Mouse (Mus musculus) urinary bladder, postnatal 14 days (tissue): ENCODE data around the gene Gfra4.
A peak's percentile ranks its signal among the peaks of the same experiment; 100 is the strongest.

Experiments
- DNase-seq: peaks from one replicate; pipeline ENCODE4 v3.0.0; 2021; ENCODE audit warnings: low spot score

Gene Gfra4

GRCm38 (mm10) chr2:131042988-131043387 lies at the start of gene Gfra4:
TSS of gene Gfra4 (minus strand) at chr2:131043088.
- DNase-seq = no peak

DNA sequence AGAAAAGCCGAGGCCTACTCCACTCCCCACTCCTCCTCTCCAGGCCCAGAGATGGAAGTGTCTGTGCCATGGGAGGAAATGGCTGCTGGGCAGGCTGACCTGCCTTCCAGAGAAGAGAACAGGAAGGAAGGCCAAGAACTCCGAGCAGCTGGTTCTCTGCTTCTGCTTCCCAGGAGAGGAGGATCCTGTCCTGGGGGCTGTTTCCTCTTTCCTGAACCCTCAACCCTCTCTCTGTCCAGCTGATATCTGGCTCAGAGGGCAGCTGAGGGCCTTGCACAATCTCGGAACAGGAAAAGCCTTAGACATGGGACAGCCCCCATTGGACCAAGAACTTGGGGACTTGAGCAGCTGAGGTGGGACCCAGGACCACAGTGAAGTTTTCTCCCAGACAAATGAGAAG lies 48.0 kb upstream of the Gfra4 start:
- DNase-seq = peak; percentile 12

- no peak for DNase-seq
Observed at GRCm38 (mm10) chr2:131089634-131090033, 46.7 kb upstream of the Gfra4 start.

- DNase-seq = no peak
Observed at GRCm38 (mm10) chr2:131088581-131088980, 45.7 kb upstream of the Gfra4 start.

DNA sequence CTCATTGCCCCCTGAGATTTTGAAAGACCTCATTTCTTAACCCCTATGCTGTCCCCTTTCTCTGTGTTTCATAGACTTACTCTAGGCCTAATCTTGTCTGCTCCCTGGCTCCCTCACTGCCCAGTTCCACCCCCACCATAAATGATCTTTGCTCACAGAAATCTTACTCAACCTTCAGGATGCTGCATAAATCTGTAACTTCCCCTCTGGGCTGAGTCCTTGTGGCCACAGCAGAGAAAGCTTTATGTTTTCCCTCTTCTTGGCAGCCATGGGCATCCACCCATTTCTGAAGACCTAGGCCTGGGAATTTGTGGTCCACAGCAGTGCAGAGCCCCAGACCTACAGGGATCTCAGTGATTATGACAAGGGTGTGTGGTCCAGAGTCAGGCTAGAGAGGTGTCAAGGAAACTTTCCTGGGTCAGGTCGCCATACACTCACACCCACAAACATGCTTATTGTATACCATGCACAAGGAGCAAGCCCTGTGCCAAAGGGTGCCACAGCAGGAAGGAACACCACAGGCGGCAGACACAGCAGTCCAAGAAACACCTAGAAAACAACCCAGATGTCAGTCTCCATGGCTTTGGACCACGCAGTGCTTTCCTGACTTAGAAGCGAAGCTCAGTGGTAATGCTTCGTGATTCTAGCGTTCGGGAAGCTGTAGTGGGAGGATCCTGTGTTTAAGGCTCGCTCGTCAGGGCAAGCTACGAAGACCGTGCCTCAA lies 43.9 kb upstream of the Gfra4 start, which contains the start of gene Siglec1:
TSS of gene Siglec1 (minus strand) at position 99 of the 724 bp plus-strand sequence.
- no peak for DNase-seq

DNA sequence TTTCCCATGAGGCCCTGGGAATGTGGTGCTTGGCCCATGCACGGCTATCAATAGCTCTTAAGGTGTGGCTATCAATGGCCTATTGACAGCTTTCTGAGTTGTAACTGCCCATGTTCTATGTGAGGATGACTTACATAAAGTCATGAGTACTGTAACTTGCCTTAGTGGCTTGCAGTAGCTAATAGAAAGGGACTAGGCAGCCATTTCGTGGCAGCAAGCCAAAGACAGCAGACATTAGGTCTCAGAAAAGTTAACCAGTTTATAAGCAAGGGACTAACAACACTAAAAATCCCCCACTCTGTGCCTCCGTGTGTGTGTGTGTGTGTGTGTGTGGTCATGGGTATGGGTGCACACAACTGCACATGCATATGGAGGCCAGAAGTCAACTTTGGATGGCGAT lies 41.3 kb upstream of the Gfra4 start:
- no peak for DNase-seq

DNA sequence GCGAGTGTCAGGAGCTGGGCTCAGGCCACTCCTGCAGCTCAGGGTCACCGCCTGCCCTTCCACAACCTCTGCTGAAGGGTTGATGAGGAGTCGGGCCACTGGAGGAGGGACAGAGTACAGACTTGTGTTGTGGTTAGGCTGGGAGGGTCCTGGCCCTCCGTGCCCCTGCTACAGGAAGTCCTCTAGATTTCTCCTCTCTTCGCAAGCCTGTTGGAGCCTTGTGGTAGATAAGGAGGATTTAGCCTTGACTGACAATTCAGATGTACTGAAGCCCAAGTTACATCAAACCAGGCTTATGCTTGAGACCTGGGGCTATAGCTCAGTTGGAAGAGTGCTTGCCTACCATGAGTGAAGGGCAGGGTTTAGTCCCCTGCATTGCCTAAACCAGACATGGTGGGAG lies 37.6 kb upstream of the Gfra4 start:
- DNase-seq = no peak

- DNase-seq = no peak
Observed at GRCm38 (mm10) chr2:131072536-131072935, 29.6 kb upstream of the Gfra4 start.

- DNase-seq = peak; percentile 70
Observed at GRCm38 (mm10) chr2:131067481-131067880, 24.6 kb upstream of the Gfra4 start.

DNA sequence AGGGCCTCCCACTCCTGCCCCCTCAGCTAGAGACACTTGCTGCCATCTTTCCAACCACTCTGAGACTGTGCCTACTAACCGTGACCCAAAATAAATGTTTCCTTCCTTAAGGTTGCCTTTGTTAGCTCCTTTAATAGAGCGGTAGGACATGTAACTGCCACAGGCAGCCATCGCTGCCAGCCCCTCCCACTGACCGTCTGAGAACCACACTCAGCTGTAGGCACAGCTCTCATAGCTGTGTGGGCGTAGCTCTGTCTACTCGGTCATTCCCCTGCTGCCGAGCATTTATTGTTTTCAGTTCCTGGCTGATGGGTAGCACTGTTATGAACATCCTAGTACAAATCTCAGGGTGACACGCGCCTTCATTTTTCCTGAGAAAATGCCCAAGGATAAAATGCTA lies 23.5 kb upstream of the Gfra4 start:
- DNase-seq = no peak

GRCm38 (mm10) chr2:131063404-131063864 lies 20.5 kb upstream of the Gfra4 start, which contains the start of gene Adam33:
TSS of gene Adam33 (minus strand) at chr2:131063814.
- DNase-seq = peak; percentile 55

- DNase-seq = no peak
Observed at GRCm38 (mm10) chr2:131061607-131062006, 18.7 kb upstream of the Gfra4 start.

GRCm38 (mm10) chr2:131060784-131061183 lies 17.9 kb upstream of the Gfra4 start:
- DNase-seq = no peak

GRCm38 (mm10) chr2:131059781-131060540 lies 17.1 kb upstream of the Gfra4 start:
- no peak for DNase-seq

DNA sequence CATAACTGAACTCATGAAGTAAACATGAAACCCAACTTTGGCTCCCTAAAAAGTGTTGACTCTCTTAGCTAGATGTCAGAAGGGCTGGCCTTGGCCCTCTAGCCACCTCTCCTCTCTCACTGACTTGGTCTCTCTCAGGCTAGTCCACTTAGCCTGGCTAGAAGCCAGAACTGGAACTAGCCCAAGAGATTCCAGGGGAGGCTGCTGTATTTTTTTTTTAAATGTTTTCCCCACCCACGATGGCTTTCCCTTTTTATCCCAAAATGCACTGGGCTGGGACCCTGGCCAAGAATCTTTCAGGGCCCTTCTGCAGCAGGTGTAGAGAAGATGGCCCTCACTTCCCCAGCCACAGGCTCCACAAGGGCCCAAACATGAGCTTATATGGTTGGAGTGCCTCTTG lies 16.5 kb upstream of the Gfra4 start:
- DNase-seq = peak; percentile 83

- DNase-seq = no peak
Observed at GRCm38 (mm10) chr2:131058672-131059071, 15.8 kb upstream of the Gfra4 start.

- DNase-seq = no peak
Observed at GRCm38 (mm10) chr2:131056191-131056590, 13.3 kb upstream of the Gfra4 start.

- DNase-seq = peak; percentile 57
Observed at GRCm38 (mm10) chr2:131055631-131056030, 12.7 kb upstream of the Gfra4 start.

- no peak for DNase-seq
Observed at GRCm38 (mm10) chr2:131054646-131055264, 11.9 kb upstream of the Gfra4 start.

GRCm38 (mm10) chr2:131053851-131054645 lies 11.2 kb upstream of the Gfra4 start:
- no peak for DNase-seq

- no peak for DNase-seq
Observed at GRCm38 (mm10) chr2:131052862-131053418, 10.1 kb upstream of the Gfra4 start.

DNA sequence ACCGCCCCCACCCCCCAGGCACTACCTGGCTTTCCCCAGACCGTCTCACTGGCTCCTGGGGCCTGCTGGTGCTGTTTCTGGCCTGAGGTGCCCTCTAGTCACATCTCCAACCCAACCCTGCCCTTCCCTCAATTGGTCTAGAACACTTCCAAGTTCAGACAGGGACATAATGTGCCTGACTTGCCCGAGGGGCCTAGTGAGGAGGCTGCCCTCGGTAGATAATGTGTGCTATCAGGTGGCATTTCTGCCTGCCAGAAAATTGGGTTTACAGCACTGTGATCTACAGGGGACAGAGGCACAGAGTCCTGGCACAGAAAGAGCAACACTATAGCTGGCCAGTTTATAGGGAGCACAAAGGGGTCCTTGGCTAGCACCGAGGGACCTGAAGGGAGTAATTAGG lies 9.2 kb upstream of the Gfra4 start:
- DNase-seq = no peak
